Mouse (Mus musculus) splenic B cell, adult 2 months (primary cell): ENCODE results near the gene Obsl1.
A peak's percentile ranks its signal among the peaks of the same experiment; 100 is the strongest.

ENCODE experiments used
- DNase-seq: peaks from one replicate; pipeline ENCODE4 v3.0.0-alpha.2; 2011; ENCODE audit warnings: low read depth, low spot score
- H3K27me3 ChIP-seq: 2 replicates; pipeline ENCODE4 v1.6.1; 2012; ENCODE audit warnings: mild to moderate bottlenecking, low read length, moderate library complexity, mixed read lengths; ENCODE audit not compliant: control insufficient read depth, poor library complexity, insufficient read depth, severe bottlenecking
- H3K36me3 ChIP-seq: 2 replicates; pipeline ENCODE4 v1.6.1; 2012; ENCODE audit warnings: mild to moderate bottlenecking, low read length, moderate library complexity, mixed read lengths; ENCODE audit not compliant: control insufficient read depth, poor library complexity, insufficient read depth, severe bottlenecking

Obsl1 gene

DNA sequence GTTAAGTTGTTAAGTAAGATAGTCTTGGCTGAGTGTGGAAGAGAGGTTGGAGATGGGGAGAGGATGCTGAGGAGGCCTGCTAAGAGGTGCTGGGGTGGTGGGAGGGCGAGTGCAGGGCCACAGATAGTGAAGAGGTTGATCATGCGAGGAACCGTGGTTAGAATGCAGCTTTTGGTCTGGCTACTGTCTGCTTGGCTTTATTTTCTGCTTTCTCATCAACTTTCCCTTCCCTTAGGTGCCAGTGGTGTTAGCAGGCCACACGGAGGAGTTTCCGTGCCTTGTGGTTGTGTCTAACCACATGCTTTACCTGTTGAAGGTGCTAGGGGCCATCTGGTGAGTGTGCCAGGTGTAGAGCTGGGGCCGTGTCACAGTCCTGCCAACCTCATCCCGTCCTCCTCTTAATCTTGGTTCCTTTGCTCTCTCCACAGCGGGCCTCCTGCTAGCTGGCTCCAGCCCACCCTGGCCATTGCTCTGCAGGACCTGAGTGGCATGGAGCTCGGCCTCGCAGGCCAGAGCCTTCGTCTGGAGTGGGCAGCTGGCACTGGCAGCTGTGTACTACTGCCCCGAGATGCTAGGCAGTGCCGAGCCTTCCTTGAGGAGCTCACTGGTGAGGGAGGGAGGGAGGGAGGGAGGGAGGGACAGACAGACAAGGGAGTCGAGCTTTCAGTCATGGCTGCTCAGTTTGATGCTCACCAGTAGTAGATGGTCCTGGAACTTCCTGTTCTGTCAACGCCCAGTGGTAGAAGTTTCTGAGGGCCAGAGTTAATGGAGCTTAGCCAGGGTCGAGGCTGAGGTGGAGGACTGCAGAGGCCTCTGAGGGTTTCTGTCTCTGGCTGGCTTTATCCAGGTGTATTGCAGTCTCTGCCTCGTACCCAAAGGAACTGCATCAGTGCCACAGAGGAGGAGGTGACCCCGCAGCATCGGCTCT is 27.3 kb upstream of the Obsl1 start:
- DNase-seq, result no peak
- Histone ChIP-seq H3K27me3 (no peaks in the 10 kb centered on the region), H3K36me3 (peaks cover 15% of the 10 kb centered on the region)

DNA sequence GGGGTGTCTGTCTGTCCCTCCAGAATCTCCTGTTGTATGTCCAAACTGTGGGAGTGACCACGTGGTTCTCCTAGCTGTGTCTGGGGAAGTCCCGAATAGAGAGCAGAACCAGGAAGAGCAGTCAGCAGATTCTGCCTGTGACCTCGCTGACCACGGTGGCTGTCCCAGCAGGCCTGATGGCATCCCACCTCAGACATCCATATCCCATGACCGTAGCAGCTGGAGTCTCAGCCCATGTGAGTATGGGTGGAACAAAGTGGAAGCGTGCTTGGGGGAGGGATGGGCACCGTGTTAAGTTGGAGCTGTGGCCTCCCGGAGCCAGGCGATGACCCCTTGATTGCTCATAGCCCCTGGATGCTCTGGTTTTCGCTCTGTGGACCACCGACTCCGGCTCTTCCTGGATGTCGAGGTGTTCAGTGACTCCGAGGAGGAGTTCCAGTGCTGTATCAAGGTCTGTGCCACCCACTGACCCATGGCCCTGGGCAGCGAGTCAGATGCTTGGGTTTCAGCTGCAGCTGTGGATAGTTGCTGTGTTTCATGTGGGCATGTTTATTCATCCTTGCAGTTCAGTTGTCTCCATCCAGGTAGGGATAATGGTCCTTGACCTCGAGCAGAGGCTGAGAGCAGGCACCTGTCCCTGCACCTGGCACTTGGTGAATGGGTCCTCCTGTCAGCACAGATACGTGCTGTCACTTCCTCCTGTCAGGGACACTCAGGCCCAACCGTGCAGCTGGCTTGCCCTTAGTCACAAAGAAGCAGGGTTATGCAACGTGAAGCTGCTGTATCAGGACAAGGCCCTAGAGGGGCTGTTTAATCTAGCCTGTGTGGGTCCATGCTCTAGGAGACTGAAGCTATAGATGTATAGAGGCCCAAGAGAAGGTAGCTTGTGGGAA is 26.3 kb upstream of the Obsl1 start:
- no peak for DNase-seq
- no peaks in the 10 kb centered on the region for H3K27me3 ChIP-seq
- peaks cover 17% of the 10 kb centered on the region for H3K36me3 ChIP-seq

DNA sequence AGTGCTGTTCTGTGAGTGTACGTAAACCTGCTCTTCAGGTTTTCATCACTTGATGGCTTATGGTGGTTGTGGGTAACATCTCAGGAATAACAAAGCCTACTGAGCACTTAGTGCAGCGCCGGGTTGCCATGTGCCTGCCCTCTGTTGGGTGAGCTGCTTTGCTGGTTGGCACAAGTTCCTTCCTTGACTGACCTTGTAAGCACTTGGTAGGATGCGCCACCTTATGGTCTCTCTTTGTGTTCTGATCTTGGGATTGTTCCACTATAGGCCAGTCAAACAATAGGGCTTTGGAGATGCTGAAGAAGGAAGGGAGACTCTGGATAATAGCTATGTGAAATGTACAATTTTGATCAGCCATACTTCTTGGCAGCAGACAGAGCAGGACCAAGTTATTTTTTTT is 24.3 kb upstream of the Obsl1 start:
- Histone ChIP-seq H3K27me3 (no peaks in the 10 kb centered on the region), H3K36me3 (peaks cover 16% of the 10 kb centered on the region)
- no peak for DNase-seq

DNA sequence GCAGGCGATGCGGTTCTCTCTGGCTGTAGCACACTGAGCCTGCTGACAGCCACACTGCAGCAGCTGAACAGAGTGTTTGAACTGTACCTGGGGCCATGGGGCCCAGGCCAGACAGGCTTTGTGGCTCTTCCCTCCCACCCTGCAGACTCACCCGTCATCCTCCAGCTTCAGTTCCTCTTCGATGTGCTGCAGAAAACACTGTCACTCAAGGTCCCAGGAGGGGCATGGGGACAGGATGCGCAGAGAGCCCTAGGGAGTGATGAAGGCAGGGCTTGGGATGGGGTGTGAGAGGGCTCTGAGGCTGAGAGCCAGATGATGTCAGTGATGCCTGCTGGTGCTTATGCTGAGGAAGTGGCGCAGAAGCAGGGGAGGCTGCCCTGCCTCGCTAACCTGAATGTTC is 18.4 kb upstream of the Obsl1 start:
- Histone ChIP-seq H3K36me3 (peaks cover 4% of the 10 kb centered on the region), H3K27me3 (no peaks in the 10 kb centered on the region)
- peak; percentile 95 for DNase-seq

DNA sequence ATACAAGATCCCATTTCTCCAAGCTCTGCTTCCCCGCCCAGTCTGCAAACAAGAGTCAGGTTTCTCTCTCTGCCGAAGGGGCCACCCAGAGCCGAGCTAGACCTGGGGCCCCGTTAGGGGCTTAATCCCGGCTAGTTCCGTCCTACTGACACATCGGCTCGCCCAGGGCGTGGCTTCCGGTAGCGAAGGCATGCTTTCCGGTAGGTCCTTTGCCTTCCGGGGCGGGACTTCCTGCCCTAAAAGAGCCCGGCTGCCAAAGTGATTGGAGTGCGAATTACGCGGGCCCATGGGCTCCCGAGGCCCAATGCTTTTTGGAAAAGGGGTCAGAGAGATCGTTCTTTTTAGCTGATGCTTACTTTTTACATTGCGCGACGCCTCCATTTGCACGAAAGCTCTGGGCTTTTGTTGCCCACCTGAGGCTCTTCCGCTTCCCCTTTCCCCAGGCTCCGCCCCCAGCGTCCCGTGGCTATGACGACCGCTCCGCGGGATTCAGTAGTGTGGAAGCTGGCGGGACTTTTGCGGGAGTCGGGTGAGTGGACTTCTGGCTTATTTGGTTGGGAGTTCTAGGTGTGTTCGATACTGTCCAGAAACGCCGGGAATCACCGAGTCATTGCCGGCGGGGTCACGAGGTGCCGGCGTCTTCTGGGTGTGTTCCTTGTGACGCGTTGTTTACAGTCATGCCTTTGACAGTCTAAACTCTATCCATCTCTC is 15.2 kb upstream of the Obsl1 start, which contains the start of gene Stk11ip:
Gene Stk11ip, plus strand, starts transcription at position 209 of the 711 bp plus-strand sequence.
- peak; percentile 94 for DNase-seq
- Histone ChIP-seq H3K36me3 (no peaks in the 10 kb centered on the region), H3K27me3 (no peaks in the 10 kb centered on the region)

DNA sequence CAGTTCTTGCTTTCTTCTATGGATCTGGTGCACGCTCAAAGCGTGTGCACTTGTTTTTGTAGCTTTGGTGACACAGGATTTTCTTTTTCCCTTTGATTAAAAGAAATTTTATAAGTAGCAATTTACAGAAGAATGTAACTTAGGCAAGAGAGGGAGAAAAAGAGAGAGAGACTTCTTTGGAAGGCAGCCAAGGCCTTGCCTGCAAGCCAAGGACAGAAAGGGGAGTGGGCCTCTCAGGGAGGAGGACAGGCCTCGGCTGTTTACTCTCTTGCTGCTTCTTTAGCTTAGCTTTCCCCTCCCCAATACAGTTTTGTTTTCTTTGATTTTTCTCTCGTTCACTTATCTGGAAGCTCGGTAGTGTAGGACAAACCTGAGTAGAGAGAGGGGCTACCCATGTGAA is 13.3 kb upstream of the Obsl1 start:
- no peaks in the 10 kb centered on the region for H3K36me3 ChIP-seq
- no peaks in the 10 kb centered on the region for H3K27me3 ChIP-seq
- DNase-seq, result no peak

DNA sequence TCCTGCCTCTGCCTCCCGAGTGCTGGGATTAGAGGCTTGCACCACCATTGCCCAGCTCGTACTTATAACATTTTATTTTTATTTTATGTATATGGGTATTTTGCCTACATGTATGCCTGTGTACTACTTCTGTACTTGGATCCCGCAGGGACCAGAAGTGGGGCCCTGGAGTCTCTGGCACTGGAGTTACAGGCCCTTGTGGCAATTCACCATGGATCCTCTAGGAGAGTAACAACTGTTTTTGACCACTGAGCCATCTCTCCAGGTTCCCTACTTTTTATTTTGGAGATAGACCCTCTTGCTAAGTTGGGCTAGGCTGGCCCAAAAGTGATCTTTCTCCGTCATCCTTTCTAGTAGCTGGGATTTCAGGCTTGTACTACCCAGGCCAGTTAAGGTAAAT is 12.2 kb upstream of the Obsl1 start:
- Histone ChIP-seq H3K27me3 (no peaks in the 10 kb centered on the region), H3K36me3 (no peaks in the 10 kb centered on the region)
- DNase-seq, result no peak

DNA sequence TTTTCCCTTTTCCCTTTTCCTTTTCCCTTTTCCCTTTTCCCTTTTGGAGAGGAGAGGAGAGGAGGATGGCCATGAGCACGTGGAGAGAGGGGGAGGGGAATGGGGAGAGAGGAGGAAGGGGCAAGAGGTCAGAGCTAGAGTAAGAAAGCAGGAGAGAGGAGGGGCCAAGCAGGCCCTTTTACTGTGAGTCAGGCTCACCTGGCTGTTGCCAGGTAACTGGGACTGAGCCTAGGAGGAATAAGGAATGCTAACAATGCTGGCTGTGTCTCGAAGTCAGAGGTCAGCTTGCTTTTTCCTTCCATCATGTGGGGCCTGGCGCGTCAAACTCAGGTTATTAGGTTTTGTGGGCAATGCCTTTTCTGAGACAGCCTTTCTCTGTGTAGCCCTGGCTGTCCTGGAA is 11.7 kb upstream of the Obsl1 start:
- no peak for DNase-seq
- Histone ChIP-seq H3K27me3 (no peaks in the 10 kb centered on the region), H3K36me3 (no peaks in the 10 kb centered on the region)

DNA sequence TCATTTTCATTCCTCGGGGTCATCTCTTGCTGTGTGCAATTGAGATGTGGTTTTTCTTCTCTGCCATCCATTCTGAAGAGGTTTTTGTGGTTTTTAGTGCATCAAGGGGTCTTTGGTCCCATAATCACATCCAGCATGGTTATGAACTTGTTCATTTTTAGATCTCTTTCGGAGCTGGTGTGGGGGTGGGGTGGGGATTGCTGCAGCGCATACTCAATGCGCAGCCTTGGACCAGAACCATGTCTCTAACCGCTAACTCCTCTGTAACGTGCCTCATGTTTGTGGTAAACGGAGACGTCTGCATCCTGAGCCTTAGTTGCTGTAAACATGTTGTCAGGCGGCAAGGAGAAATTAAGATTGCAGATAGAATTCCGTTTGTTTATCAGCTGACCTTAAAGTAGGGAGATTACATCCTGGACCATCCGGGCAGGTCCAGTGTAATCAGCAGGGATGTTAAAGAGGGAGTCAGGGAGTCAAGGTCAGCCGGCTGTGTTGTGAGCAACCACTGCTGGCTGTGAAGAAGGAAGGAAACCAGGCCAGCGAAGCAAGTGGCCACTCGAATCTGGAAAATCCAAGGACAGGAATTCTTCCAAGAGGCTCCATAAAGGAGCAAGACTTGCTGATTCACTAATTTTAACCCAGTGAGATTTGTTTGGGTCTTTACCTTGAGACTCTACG is 10.6 kb upstream of the Obsl1 start:
- no peaks in the 10 kb centered on the region for H3K27me3 ChIP-seq

DNA sequence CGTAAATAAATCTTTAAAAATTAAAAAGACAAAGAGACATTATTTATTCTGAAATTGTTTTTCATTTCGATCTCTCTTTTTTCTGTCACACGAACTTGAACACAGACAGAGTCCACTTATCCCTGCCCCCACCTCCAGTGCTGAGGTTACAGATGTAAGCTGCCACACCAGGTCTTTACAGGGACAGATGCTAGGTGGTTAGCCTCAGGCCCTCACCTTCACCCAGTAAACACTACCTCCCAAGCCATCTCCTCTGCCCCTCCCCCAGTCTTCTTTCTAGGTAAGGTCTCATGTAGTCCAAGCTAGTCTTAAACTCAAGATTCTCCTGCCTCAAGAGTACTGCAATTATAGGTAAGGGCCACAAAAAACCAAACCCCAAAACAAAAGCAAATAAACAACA is 6.3 kb upstream of the Obsl1 start:
- DNase-seq, result no peak
- H3K36me3 ChIP-seq, result no peaks in the 10 kb centered on the region
- H3K27me3 ChIP-seq, result no peaks in the 10 kb centered on the region

More for the DNA sequence above, 10.6 kb upstream of the Obsl1 start:
- DNase-seq, result no peak
- no peaks in the 10 kb centered on the region for H3K36me3 ChIP-seq

DNA sequence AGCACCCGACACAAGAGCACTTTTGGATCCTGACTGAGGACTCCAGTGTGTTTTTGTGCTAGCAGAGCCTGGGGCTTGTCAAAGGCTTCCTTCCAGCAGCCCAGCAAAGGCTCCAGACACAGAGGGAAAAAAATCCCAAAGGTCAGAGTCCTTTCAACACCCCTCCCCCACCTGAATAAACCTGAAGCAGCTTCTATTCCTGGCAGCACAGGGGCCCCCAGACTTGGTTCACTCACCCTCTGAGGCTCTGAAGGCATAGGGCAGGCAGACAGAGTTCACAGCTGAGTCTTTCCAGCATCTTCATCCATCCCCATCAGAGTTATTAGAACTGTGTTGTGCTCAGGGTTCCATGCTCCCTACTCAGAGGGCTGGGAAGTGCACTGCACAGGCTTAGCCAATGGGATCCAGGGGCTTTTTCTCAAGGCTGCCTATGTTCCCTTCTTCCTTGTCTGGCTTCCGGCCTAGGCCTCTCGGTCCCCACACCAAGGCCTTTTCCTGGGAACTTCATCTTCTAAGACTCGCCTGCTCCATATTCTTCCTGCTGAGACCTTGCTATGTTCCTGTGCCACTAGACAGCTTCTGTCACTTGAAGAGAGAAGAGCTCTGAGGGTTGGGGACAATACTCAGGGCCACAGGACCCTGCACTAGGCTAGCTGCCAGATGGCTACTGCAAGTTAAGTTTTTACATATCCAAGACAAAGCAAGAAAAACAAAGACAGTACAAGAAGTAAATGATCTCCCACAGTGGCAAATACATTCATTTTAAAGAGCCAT is 5.4 kb upstream of the Obsl1 start:
- DNase-seq, result no peak
- no peaks in the 10 kb centered on the region for H3K36me3 ChIP-seq
- no peaks in the 10 kb centered on the region for H3K27me3 ChIP-seq

DNA sequence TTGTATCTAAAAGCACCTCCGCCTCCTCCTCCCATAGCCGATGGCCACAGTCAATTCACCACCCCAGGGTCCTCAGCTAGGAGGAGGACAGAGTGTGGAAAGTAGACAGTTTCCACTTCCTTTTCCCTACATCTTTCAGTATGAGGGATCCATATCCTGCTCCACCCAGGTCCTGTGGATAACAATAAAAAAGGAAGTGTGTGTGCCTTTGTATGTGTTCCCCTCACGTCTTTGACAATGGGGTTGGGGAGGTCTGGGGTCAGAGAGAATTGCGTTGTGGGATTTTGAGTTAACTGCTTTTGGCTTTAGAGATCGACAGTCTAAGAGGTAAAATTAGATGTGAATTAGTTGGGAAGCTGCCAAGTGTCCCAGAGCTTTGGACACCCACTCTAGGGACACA is 3.9 kb upstream of the Obsl1 start:
- Histone ChIP-seq H3K36me3 (no peaks in the 10 kb centered on the region), H3K27me3 (peaks cover 4% of the 10 kb centered on the region; the same call in 1 of the 2 replicates)
- no peak for DNase-seq

DNA sequence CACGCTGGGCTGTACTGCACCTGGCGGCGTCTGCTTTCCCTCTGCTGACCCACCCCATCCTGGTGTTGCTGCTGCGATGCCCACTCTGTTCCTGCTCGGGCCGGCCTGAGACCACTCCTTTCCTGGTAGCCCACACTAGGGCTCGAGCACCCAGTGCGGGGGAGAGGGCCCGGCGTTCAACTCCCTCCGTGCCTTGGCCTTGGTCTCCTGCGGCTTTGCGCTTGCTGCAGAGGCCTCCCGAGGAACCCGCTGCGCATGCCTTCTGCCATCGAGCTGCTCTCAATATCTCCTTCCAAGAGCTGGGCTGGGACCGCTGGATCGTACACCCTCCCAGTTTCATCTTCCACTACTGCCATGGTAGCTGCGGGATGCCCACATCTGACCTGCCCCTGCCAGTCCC is 3.3 kb upstream of the Obsl1 start:
- Histone ChIP-seq H3K36me3 (no peaks in the 10 kb centered on the region), H3K27me3 (peaks cover 4% of the 10 kb centered on the region; the same call in 1 of the 2 replicates)
- no peak for DNase-seq
